Mouse (Mus musculus) midbrain, postnatal 0 days (tissue): Measurements from ENCODE around the gene Rasal2. TPM values are rescaled to one million over a fixed set of nuclear protein-coding genes. Genes with fewer than 3 reads are reported as not detected.

Source experiments
- ATAC-seq: fragments of 200-750 bp; cut with Nextera tagmentation; 2 replicates; pipeline ENCODE4 v1.8.0; 2017; ENCODE audit warnings: moderate number of reproducible peaks, mild to moderate bottlenecking, moderate TSS enrichment, moderate library complexity; ENCODE audit not compliant: low FRiP score
- DNase-seq: peaks from one replicate; pipeline ENCODE4 v3.0.0-alpha.2; 2015; ENCODE audit warnings: low spot score
- H3K27ac ChIP-seq: fragments of 300-500 bp; sonication (generic); 2 replicates; pipeline ENCODE4 v1.5.1; 2014; ENCODE audit warnings: low read depth, mild to moderate bottlenecking, low read length, mixed read lengths
- H3K27me3 ChIP-seq: fragments of 300-500 bp; sonication (generic); 2 replicates; pipeline ENCODE4 v1.6.1; 2014; ENCODE audit warnings: low read length, control low read depth, mixed read lengths; ENCODE audit not compliant: insufficient read depth
- H3K36me3 ChIP-seq: fragments of 300-500 bp; sonication (generic); 2 replicates; pipeline ENCODE4 v1.6.1; 2014; ENCODE audit warnings: low read length, control low read depth, mixed read lengths; ENCODE audit not compliant: insufficient read depth
- H3K4me1 ChIP-seq: fragments of 300-500 bp; sonication (generic); 2 replicates; pipeline ENCODE4 v1.6.1; 2014; ENCODE audit warnings: mild to moderate bottlenecking, control low read depth, antibody characterized with exemption, low read length, mixed read lengths; ENCODE audit not compliant: insufficient read depth
- H3K4me2 ChIP-seq: fragments of 300-500 bp; sonication (generic); 2 replicates; pipeline ENCODE4 v1.6.1; 2014; ENCODE audit warnings: low read depth, mild to moderate bottlenecking, low read length, mixed read lengths; ENCODE audit not compliant: poor library complexity, severe bottlenecking
- H3K4me3 ChIP-seq: fragments of 300-500 bp; sonication (generic); 2 replicates; pipeline ENCODE4 v1.5.1; 2014; ENCODE audit warnings: low read depth, mild to moderate bottlenecking, low read length, moderate library complexity
- H3K9ac ChIP-seq: fragments of 300-500 bp; sonication (generic); replicated peaks from 2 replicates; pipeline ENCODE4 v1.6.1; 2014; ENCODE audit warnings: mild to moderate bottlenecking, low read length, moderate library complexity, mixed read lengths; ENCODE audit not compliant: poor library complexity, severe bottlenecking
- H3K9me3 ChIP-seq: fragments of 300-500 bp; sonication (generic); 2 replicates; pipeline ENCODE4 v1.6.1; 2016; ENCODE audit warnings: low read length, control low read depth
- CTCF ChIP-seq: IDR thresholded peaks from 2 replicates; pipeline ENCODE4 v1.5.1; 2016; ENCODE audit warnings: antibody characterized with exemption, mild to moderate bottlenecking
- WGBS: fragments of 180-500 bp; shearing (Covaris S2); extraction: QIAGEN DNeasy Blood & Tissue Kit; methylation state at CpG from one replicate; pipeline ENCODE4 v1.1.7; 2014; 5-methylcytosine and 5-hydroxymethylcytosine counted together
- polyA plus RNA-seq: library from polyadenylated mRNA; unstranded; fragments of >200 nt; fragmentation: Nextera tagmentation; extraction: Ambion mirVana; gene quantifications from 2 replicates; pipeline ENCODE4 v1.2.1, GENCODE M21; 2015
- total RNA-seq: library from RNA; depleted of rRNA; stranded (reverse); fragments of >200 nt; gene quantifications from 2 replicates; pipeline ENCODE4 v1.2.3, GENCODE M21; 2014

Gene Rasal2
- total and polyA plus RNA-seq, 2 experiments from 2014 or later, result 36.3 to 41.2 TPM

GRCm38 (mm10) chr1:157256562-157256961 lies 155.8 kb downstream of the Rasal2 start:
- Histone ChIP-seq H3K9ac (no peak overlapping the region), H3K27ac (no peak overlapping the region), H3K4me2 (no peak overlapping the region), H3K4me3 (no peak overlapping the region), H3K9me3 (no peaks in the 10 kb centered on the region), H3K4me1 (no peaks in the 10 kb centered on the region), H3K27me3 (no peaks in the 10 kb centered on the region), H3K36me3 (no peaks in the 10 kb centered on the region)
- ATAC-seq, result peak; percentile 38; the same call in 1 of the 2 replicates
- TF ChIP-seq CTCF, result no peak
- 17% methylated on average over 4 of the region's 4 CpGs for WGBS
- peak; percentile 73 for DNase-seq

GRCm38 (mm10) chr1:157255776-157256175 lies 156.6 kb downstream of the Rasal2 start:
- H3K4me2 ChIP-seq, result no peak overlapping the region
- 73% methylated on average over 1 of the region's 1 CpGs for WGBS
- no peak for TF ChIP-seq CTCF

GRCm38 (mm10) chr1:157253600-157254490 lies 158.6 kb downstream of the Rasal2 start:
- peak; percentile 41 for TF ChIP-seq CTCF
- WGBS, result 68% methylated on average over 9 of the region's 9 CpGs
- Histone ChIP-seq H3K4me2 (no peak overlapping the region), H3K4me1 (no peaks in the 10 kb centered on the region), H3K36me3 (no peaks in the 10 kb centered on the region), H3K4me3 (no peak overlapping the region), H3K9me3 (no peaks in the 10 kb centered on the region), H3K27ac (peak overlapping the region; percentile 6; the same call in 1 of the 2 replicates), H3K9ac (no peak overlapping the region), H3K27me3 (no peaks in the 10 kb centered on the region)
- no peak for ATAC-seq
- no peak for DNase-seq

More at GRCm38 (mm10) chr1:157255776-157256175, 156.6 kb downstream of the Rasal2 start:
- H3K9me3 ChIP-seq, result no peaks in the 10 kb centered on the region
- H3K4me3 ChIP-seq, result no peak overlapping the region
- ATAC-seq, result no peak
- no peak overlapping the region for H3K27ac ChIP-seq
- no peaks in the 10 kb centered on the region for H3K4me1 ChIP-seq
- H3K27me3 ChIP-seq, result no peaks in the 10 kb centered on the region
- no peaks in the 10 kb centered on the region for H3K36me3 ChIP-seq
- no peak overlapping the region for H3K9ac ChIP-seq
- no peak for DNase-seq

GRCm38 (mm10) chr1:157248112-157248511 lies 164.3 kb downstream of the Rasal2 start:
- Histone ChIP-seq H3K9me3 (no peaks in the 10 kb centered on the region), H3K4me2 (no peak overlapping the region), H3K27me3 (no peaks in the 10 kb centered on the region), H3K36me3 (no peaks in the 10 kb centered on the region), H3K4me3 (no peak overlapping the region), H3K4me1 (no peaks in the 10 kb centered on the region), H3K9ac (no peak overlapping the region), H3K27ac (no peak overlapping the region)
- no peak for TF ChIP-seq CTCF
- WGBS, result 79% methylated on average over 3 of the region's 3 CpGs
- ATAC-seq, result no peak
- no peak for DNase-seq

- 76% methylated on average over 3 of the region's 3 CpGs for WGBS
Observed at GRCm38 (mm10) chr1:157247341-157247740, 165.1 kb downstream of the Rasal2 start.

GRCm38 (mm10) chr1:157246779-157247178 lies 165.6 kb downstream of the Rasal2 start:
- Histone ChIP-seq H3K27ac (no peak overlapping the region), H3K9ac (no peak overlapping the region), H3K36me3 (no peaks in the 10 kb centered on the region), H3K4me1 (no peaks in the 10 kb centered on the region), H3K9me3 (no peaks in the 10 kb centered on the region), H3K4me3 (no peak overlapping the region), H3K27me3 (no peaks in the 10 kb centered on the region), H3K4me2 (no peak overlapping the region)
- peak; percentile 44 for TF ChIP-seq CTCF
- WGBS, result 74% methylated on average over 1 of the region's 1 CpGs
- no peak for ATAC-seq
- DNase-seq, result no peak

More at GRCm38 (mm10) chr1:157247341-157247740, 165.1 kb downstream of the Rasal2 start:
- Histone ChIP-seq H3K9ac (no peak overlapping the region), H3K4me1 (no peaks in the 10 kb centered on the region), H3K27ac (no peak overlapping the region), H3K27me3 (no peaks in the 10 kb centered on the region), H3K4me2 (no peak overlapping the region), H3K36me3 (no peaks in the 10 kb centered on the region), H3K9me3 (no peaks in the 10 kb centered on the region), H3K4me3 (no peak overlapping the region)
- TF ChIP-seq CTCF, result no peak
- no peak for DNase-seq
- ATAC-seq, result no peak
